In the genomic region with DNA sequence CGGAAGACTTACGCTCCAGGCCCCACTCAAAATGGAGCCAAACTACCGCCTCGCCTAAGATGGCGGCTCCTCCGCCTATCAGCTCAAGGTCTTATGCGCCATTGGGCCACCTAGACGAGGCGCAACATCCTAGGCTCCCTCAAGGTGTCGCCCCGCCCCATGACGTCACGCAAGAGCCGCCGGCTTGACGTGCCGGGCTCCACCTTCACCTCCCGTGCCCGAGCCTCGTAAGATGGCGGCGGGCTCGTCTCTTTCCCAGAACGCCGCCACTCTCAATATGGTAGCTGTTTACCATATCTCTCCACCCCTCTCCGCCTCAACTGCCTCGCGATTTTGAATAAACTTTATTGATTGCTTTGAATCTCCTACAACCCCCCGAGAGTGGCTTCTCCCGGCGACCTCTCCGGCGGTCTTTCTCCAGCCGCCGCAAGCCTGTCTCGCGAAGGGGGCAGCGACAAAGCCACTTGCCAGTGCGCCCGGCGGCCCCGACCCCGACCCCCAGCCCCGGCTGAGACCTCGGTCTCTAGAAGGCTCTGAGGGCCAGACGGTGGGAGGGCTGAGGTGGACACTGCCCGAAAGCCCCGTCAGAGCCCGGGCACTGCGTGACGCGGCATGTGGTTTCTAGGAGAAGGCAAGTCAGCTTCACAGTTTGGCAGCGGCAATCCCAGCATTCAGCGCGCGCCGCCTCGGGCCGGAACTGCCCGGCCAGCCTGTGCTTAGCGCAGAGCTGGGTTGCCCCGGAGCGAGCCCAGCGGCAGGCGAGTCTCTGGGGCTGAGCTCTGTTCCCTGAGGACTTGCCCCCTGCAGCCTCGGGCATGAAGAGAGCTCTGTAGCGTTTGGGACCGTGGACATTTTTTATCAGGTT, we compare ENCODE assay signal across 8 mouse cellular contexts. TPM values are rescaled to one million over a fixed set of nuclear protein-coding genes. Genes with fewer than 3 reads are reported as not detected.
A peak's percentile ranks its signal among the peaks of the same experiment; 100 is the strongest.
DNase-seq lines count a peak whose midpoint lies in the region; ATAC-seq lines count a peak whose summit lies in the region.

A gene (plus strand): TSS at position 215 of the 865 bp plus-strand sequence.

- H3K4me1 ChIP-seq in forebrain, embryonic 14.5 days (ENCODE audit: control insufficient read depth, insufficient read depth, low read length), result no peaks in the 10 kb centered on the region
- 0 out of 2 replicates have a peak, but pooled peaks cover 2% of the 10 kb centered on the region for H3K4me1 ChIP-seq in neural tube, embryonic 15.5 days

- H3K27ac ChIP-seq in forebrain, embryonic 14.5 days (ENCODE audit: low read depth, low read length), result peak within 1 kb of the TSS; percentile 97
- H3K27ac ChIP-seq in neural tube, embryonic 15.5 days (replicated peaks), result peak within 1 kb of the TSS; percentile 98

- intact Hi-C loops in heart, postnatal 14 days (cut with DNase I), result loop anchor here (5.0 kb wide), 1 partner anchor 178 kb away; a partner anchor contains a TSS

- no peaks in the 10 kb centered on the region for H3K9me3 ChIP-seq in forebrain, embryonic 14.5 days (replicated peaks; ENCODE audit: control insufficient read depth, low read length)
- no peaks in the 10 kb centered on the region for H3K9me3 ChIP-seq in neural tube, embryonic 15.5 days (replicated peaks)

- 36% methylated on average over 68 of the region's 68 CpGs for WGBS in forebrain, embryonic 14.5 days
- WGBS in neural tube, embryonic 15.5 days, result 23% methylated on average over 67 of the region's 68 CpGs

- peak; percentile 95 for DNase-seq in ES-CJ7 (ENCODE audit: low read depth, low spot score)
- DNase-seq in cerebellum, adult 11 months, result peak; percentile 94
- DNase-seq in forebrain, embryonic 14.5 days (ENCODE audit: low spot score), result peak; percentile 97
- DNase-seq in heart, postnatal 14 days, result peak; percentile 93 to 94
- DNase-seq in layer of hippocampus, adult 11-12 months (ENCODE audit: low spot score), result peak; percentile 95
- DNase-seq in lung, adult 18-20 months, result peak; percentile 96 to 97
- DNase-seq in testis, postnatal 14 days (ENCODE audit: low spot score), result peak; percentile 95

- H3K27me3 ChIP-seq in forebrain, embryonic 14.5 days (replicated peaks; ENCODE audit: control insufficient read depth, insufficient read depth, low read length), result no peaks in the 10 kb centered on the region
- no peaks in the 10 kb centered on the region for H3K27me3 ChIP-seq in neural tube, embryonic 15.5 days (replicated peaks)

- H3K9ac ChIP-seq in forebrain, embryonic 14.5 days (ENCODE audit: low read length), result peak within 1 kb of the TSS; percentile 70
- H3K9ac ChIP-seq in neural tube, embryonic 15.5 days (replicated peaks), result peak within 1 kb of the TSS; percentile 62

- ATAC-seq in forebrain, embryonic 14.5 days, result peak; percentile 97
- peak; percentile 98 for ATAC-seq in neural tube, embryonic 15.5 days (ENCODE audit: low FRiP score)

- H3K4me3 ChIP-seq in forebrain, embryonic 14.5 days (ENCODE audit: low read depth, low read length), result peak within 1 kb of the TSS; percentile 49
- peak within 1 kb of the TSS; percentile 57 for H3K4me3 ChIP-seq in neural tube, embryonic 15.5 days (replicated peaks)

- H3K36me3 ChIP-seq in forebrain, embryonic 14.5 days (ENCODE audit: control insufficient read depth, insufficient read depth, low read length), result no peaks in the 10 kb centered on the region
- H3K36me3 ChIP-seq in neural tube, embryonic 15.5 days, result no peaks in the 10 kb centered on the region

- H3K4me2 ChIP-seq in forebrain, embryonic 14.5 days (ENCODE audit: low read length), result peak within 1 kb of the TSS; percentile 59
- H3K4me2 ChIP-seq in neural tube, embryonic 15.5 days, result peak within 1 kb of the TSS; percentile 66

RNA-seq across cellular contexts. Expression of the gene that starts here (rescaled TPM):
- polyA plus RNA-seq in forebrain, embryonic 14.5 days (2014; fragmentation: Nextera tagmentation; extraction: Ambion mirVana), result 20.2 and 20.9 TPM in 2 replicates
- total RNA-seq in heart, postnatal 14 days (2021), result 10 to 100 TPM; 21.8 to 22.6 TPM
- polyA plus RNA-seq in neural tube, embryonic 15.5 days (2015; fragmentation: Nextera tagmentation; extraction: Ambion mirVana), result 16.2 and 17.5 TPM in 2 replicates

Comparison
In these comparisons a context has a peak if more than half of its experiments do, and no peak if none do; other contexts are left out.
1. Peak in every context shown above with its lines: DNase-seq, ATAC-seq, H3K4me3 ChIP-seq and H3K27ac ChIP-seq.